Mouse (Mus musculus): ENCODE data around the gene Lyrm9. TPM values are rescaled to one million over a fixed set of nuclear protein-coding genes. Genes with fewer than 3 reads are reported as not detected.

Gene Lyrm9
- total RNA-seq, 2 experiments from 2014 or later, result 28.3 to 34.3 TPM

- intact Hi-C loops (cut with DNase I), result no loop called here
These were observed 17.0 kb upstream of the Lyrm9 start for GRCm38 (mm10) chr11:78809398-78809797.

GRCm38 (mm10) chr11:78814461-78814941, 11.9 kb upstream of the Lyrm9 start:
- DNase-seq, result no peak
- intact Hi-C loops (cut with DNase I), result no loop called here

More at GRCm38 (mm10) chr11:78809398-78809797, 17.0 kb upstream of the Lyrm9 start:
- no peak for DNase-seq

- no peak for DNase-seq
- intact Hi-C loops (cut with DNase I), result no loop called here
These were observed 10.2 kb upstream of the Lyrm9 start for GRCm38 (mm10) chr11:78815986-78816792.

GRCm38 (mm10) chr11:78817311-78818022, 8.9 kb upstream of the Lyrm9 start:
- intact Hi-C loops (cut with DNase I), result no loop called here
- no peak for DNase-seq

- no peak for DNase-seq
- intact Hi-C loops (cut with DNase I), result no loop called here
These were observed 5.9 kb upstream of the Lyrm9 start for GRCm38 (mm10) chr11:78820337-78821000.

GRCm38 (mm10) chr11:78822792-78823498, 3.4 kb upstream of the Lyrm9 start:
- intact Hi-C loops (cut with DNase I), result no loop called here
- DNase-seq, result peak; percentile 45 to 72

- intact Hi-C loops (cut with DNase I), result loop anchor here (2.0 to 5.0 kb wide), 4 partner anchors 77 to 340 kb away; partner anchors contain the start of genes Ccnq and Nlk
- DNase-seq, result no peak
These were observed 1.2 kb downstream of the Lyrm9 start for GRCm38 (mm10) chr11:78827546-78827945.

GRCm38 (mm10) chr11:78828386-78828785, 2.0 kb downstream of the Lyrm9 start:
- intact Hi-C loops (cut with DNase I), result loop anchor here (1.0 to 5.0 kb wide), 3 partner anchors 131 to 341 kb away; partner anchors contain the start of gene Nlk
- DNase-seq, result peak in 1 of 2 experiments; percentile 56

GRCm38 (mm10) chr11:78829373-78829772, 3.0 kb downstream of the Lyrm9 start:
- intact Hi-C loops (cut with DNase I), result loop anchor here (5.0 kb wide), 2 partner anchors 132 to 342 kb away; partner anchors contain the start of gene Nlk
- peak; percentile 43 to 67 for DNase-seq

- DNase-seq, result peak in 1 of 2 experiments; percentile 20
- intact Hi-C loops (cut with DNase I), result no loop called here
These were observed 3.8 kb downstream of the Lyrm9 start for GRCm38 (mm10) chr11:78830180-78830579.

GRCm38 (mm10) chr11:78831716-78832115, 5.3 kb downstream of the Lyrm9 start:
- intact Hi-C loops (cut with DNase I), result no loop called here
- peak in 1 of 2 experiments; percentile 27 for DNase-seq

GRCm38 (mm10) chr11:78832117-78832726, 5.8 kb downstream of the Lyrm9 start:
- intact Hi-C loops (cut with DNase I), result no loop called here
- DNase-seq, result no peak

GRCm38 (mm10) chr11:78832816-78833314, 6.5 kb downstream of the Lyrm9 start:
- peak; percentile 71 to 79 for DNase-seq
- intact Hi-C loops (cut with DNase I), result no loop called here

- no peak for DNase-seq
- intact Hi-C loops (cut with DNase I), result no loop called here
These were observed 10.1 kb downstream of the Lyrm9 start for GRCm38 (mm10) chr11:78836486-78836885.

GRCm38 (mm10) chr11:78837989-78838388, 11.6 kb downstream of the Lyrm9 start:
- intact Hi-C loops (cut with DNase I), result no loop called here
- peak; percentile 61 to 81 for DNase-seq

GRCm38 (mm10) chr11:78839491-78839890, 13.1 kb downstream of the Lyrm9 start:
- DNase-seq, result no peak
- intact Hi-C loops (cut with DNase I), result no loop called here

GRCm38 (mm10) chr11:78840141-78840540, 13.8 kb downstream of the Lyrm9 start:
- no peak for DNase-seq
- intact Hi-C loops (cut with DNase I), result no loop called here

- no peak for DNase-seq
- intact Hi-C loops (cut with DNase I), result no loop called here
These were observed 15.6 kb downstream of the Lyrm9 start for GRCm38 (mm10) chr11:78841987-78842386.

- intact Hi-C loops (cut with DNase I), result no loop called here
- DNase-seq, result no peak
These were observed 20.2 kb downstream of the Lyrm9 start for GRCm38 (mm10) chr11:78846620-78847019.
